Mouse (Mus musculus): Measurements from ENCODE around the gene Zbtb42. TPM values are rescaled to one million over a fixed set of nuclear protein-coding genes. Genes with fewer than 3 reads are reported as not detected.

Gene Zbtb42
- polyA plus RNA-seq, 1 experiment: 27.7 TPM

DNA sequence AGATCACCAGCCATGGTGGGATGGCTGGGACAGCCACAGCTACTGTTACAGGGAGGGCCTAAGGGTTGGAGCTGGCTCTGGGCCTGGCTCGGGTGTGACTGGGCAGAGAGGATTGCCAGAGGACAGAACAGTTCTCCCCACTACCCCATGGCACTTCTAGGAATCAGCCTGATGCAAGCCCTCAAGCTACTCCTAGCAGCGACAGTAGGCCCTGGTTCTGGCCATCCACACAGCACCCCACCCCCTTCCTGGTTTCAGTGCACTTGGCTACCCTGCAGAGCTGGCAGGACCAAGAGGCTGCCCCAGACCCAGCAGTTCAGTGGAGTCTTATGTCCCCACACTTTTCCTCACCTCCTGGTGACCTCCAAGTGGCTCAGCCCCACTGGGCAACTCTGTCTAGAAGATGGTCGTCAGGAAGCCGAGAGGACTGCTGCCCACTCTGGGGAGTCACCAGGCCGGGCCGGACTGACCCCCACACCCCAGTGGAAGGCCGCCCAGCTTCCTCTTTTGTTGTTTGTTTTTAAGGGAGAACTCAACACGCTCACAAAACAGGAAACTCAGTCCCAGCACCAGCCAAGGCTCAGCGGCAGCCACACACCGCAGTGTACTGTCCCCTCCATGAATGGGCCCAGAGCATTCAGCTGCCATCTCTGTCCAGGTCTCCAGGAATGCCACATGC is 10.9 kb upstream of the Zbtb42 start:
- WGBS: 61% methylated on average over 10 of the region's 10 CpGs
- peaks cover 28% of the 10 kb centered on the region for H3K36me3 ChIP-seq (ENCODE audit: control insufficient read depth, insufficient read depth, low read length)
- peak overlapping the region; percentile 23 for H3K4me3 ChIP-seq (ENCODE audit: low read depth, low read length)
- H3K27ac ChIP-seq (ENCODE audit: insufficient read depth, low read depth, low read length): 0 out of 2 replicates have a peak overlapping the region, but pooled peaks have one; percentile 18
- no peaks in the 10 kb centered on the region for H3K27me3 ChIP-seq (ENCODE audit: control insufficient read depth, insufficient read depth, low read length)
- TF ChIP-seq POLR2A (IDR thresholded peaks at IDR 0.05; ENCODE audit: low read depth, low read length) (no peak; the same call in 1 of the 2 replicates), CTCF (IDR thresholded peaks at IDR 0.05; ENCODE audit: extremely low read depth, insufficient read length, insufficient replicate concordance, low read depth, low read length) (no peak)
- H3K4me1 ChIP-seq (ENCODE audit: control insufficient read depth, insufficient read depth, insufficient read length, low read length): peaks cover 16% of the 10 kb centered on the region

- WGBS: 59% methylated on average over 9 of the region's 9 CpGs
Observed at GRCm38 (mm10) chr12:112670718-112671393, 7.8 kb upstream of the Zbtb42 start.

GRCm38 (mm10) chr12:112671891-112672290 is 6.7 kb upstream of the Zbtb42 start:
- Histone ChIP-seq H3K4me3 (ENCODE audit: low read depth, low read length) (0 out of 2 replicates have a peak overlapping the region, but pooled peaks have one; percentile 1), H3K27ac (ENCODE audit: insufficient read depth, low read depth, low read length) (no peak overlapping the region)
- WGBS: 61% methylated on average over 7 of the region's 7 CpGs

More at GRCm38 (mm10) chr12:112670718-112671393, 7.8 kb upstream of the Zbtb42 start:
- no peak overlapping the region for H3K27ac ChIP-seq (ENCODE audit: insufficient read depth, low read depth, low read length)
- no peak overlapping the region for H3K4me3 ChIP-seq (ENCODE audit: low read depth, low read length)
- peaks cover 26% of the 10 kb centered on the region for H3K36me3 ChIP-seq (ENCODE audit: control insufficient read depth, insufficient read depth, low read length)
- TF ChIP-seq CTCF (IDR thresholded peaks at IDR 0.05; ENCODE audit: extremely low read depth, insufficient read length, insufficient replicate concordance, low read depth, low read length): no peak
- TF ChIP-seq POLR2A (IDR thresholded peaks at IDR 0.05; ENCODE audit: low read depth, low read length): no peak
- H3K4me1 ChIP-seq (ENCODE audit: control insufficient read depth, insufficient read depth, insufficient read length, low read length): peaks cover 20% of the 10 kb centered on the region
- no peaks in the 10 kb centered on the region for H3K27me3 ChIP-seq (ENCODE audit: control insufficient read depth, insufficient read depth, low read length)

GRCm38 (mm10) chr12:112672744-112673575 is 5.7 kb upstream of the Zbtb42 start:
- peak overlapping the region; percentile 87 for H3K4me3 ChIP-seq (ENCODE audit: low read depth, low read length)
- 2% methylated on average over 21 of the region's 21 CpGs for WGBS
- no peak for TF ChIP-seq POLR2A (IDR thresholded peaks at IDR 0.05; ENCODE audit: low read depth, low read length)
- peak; percentile 23; the same call in 1 of the 2 replicates for TF ChIP-seq CTCF (IDR thresholded peaks at IDR 0.05; ENCODE audit: extremely low read depth, insufficient read length, insufficient replicate concordance, low read depth, low read length)
- peaks cover 20% of the 10 kb centered on the region for H3K36me3 ChIP-seq (ENCODE audit: control insufficient read depth, insufficient read depth, low read length)
- peak overlapping the region; percentile 91 for H3K27ac ChIP-seq (ENCODE audit: insufficient read depth, low read depth, low read length)
- H3K27me3 ChIP-seq (ENCODE audit: control insufficient read depth, insufficient read depth, low read length): no peaks in the 10 kb centered on the region
- peaks cover 20% of the 10 kb centered on the region for H3K4me1 ChIP-seq (ENCODE audit: control insufficient read depth, insufficient read depth, insufficient read length, low read length)

More at GRCm38 (mm10) chr12:112671891-112672290, 6.7 kb upstream of the Zbtb42 start:
- Histone ChIP-seq H3K36me3 (ENCODE audit: control insufficient read depth, insufficient read depth, low read length) (peaks cover 25% of the 10 kb centered on the region), H3K4me1 (ENCODE audit: control insufficient read depth, insufficient read depth, insufficient read length, low read length) (peaks cover 19% of the 10 kb centered on the region), H3K27me3 (ENCODE audit: control insufficient read depth, insufficient read depth, low read length) (no peaks in the 10 kb centered on the region)
- TF ChIP-seq CTCF (IDR thresholded peaks at IDR 0.05; ENCODE audit: extremely low read depth, insufficient read length, insufficient replicate concordance, low read depth, low read length) (no peak), POLR2A (IDR thresholded peaks at IDR 0.05; ENCODE audit: low read depth, low read length) (no peak)

- H3K4me1 ChIP-seq (ENCODE audit: control insufficient read depth, insufficient read depth, insufficient read length, low read length): peaks cover 25% of the 10 kb centered on the region
- peak overlapping the region; percentile 91 for H3K27ac ChIP-seq (ENCODE audit: insufficient read depth, low read depth, low read length)
- peaks cover 16% of the 10 kb centered on the region for H3K36me3 ChIP-seq (ENCODE audit: control insufficient read depth, insufficient read depth, low read length)
- TF ChIP-seq CTCF (IDR thresholded peaks at IDR 0.05; ENCODE audit: extremely low read depth, insufficient read length, insufficient replicate concordance, low read depth, low read length) (no peak), POLR2A (IDR thresholded peaks at IDR 0.05; ENCODE audit: low read depth, low read length) (no peak)
- peak overlapping the region; percentile 87 for H3K4me3 ChIP-seq (ENCODE audit: low read depth, low read length)
- under 1% methylated on average over 68 of the region's 68 CpGs for WGBS
- H3K27me3 ChIP-seq (ENCODE audit: control insufficient read depth, insufficient read depth, low read length): no peaks in the 10 kb centered on the region
Observed at GRCm38 (mm10) chr12:112673576-112674091, 5.0 kb upstream of the Zbtb42 start.

DNA sequence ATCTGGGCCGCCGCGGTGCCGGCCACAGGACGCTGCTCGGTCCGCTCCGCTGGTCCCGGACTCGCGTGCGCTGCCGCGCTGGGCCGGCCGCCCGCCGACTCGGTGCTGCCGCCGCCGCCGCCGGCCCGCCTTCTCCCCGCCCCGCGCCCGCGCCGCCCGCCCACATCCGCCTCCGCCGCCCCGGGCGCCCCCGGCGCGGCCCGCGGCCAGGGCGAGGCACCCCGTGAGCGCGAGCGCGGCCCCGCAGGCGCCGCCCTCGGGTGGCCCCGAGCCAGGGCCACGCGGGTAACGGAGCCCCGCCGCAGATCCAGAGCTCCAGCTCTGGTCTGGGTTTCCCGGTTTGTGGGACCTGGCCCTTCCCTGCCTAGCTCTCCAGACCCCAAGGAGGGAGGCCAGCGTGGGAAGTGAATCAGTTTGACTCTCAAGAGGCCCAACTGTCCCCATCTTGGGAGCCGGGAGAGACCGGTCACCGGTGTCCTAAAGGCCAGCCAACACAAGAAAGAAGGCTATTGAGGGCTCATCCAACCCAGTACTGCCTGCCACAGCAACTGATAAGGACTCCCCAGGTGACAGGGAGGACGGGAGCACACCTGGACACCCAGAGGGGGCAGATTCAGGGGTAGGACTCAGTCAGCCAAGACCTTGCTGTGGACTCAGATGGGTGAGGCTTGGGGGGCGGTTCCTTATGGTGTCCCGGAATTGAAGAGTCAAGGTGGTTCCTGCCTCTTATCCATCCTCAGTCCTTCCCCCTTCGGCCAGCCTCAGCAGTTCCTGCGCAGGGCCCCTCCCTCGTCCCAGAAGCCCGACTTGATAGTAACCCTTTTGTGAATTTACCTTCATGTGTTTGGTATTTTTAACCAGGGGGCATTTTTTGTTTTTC is 4.3 kb upstream of the Zbtb42 start, which contains the start of gene Akt1:
Gene Akt1, minus strand, starts transcription at position 753 of the 880 bp plus-strand sequence.
- Histone ChIP-seq H3K4me3 (ENCODE audit: low read depth, low read length) (peak within 1 kb of the TSS; percentile 87), H3K4me1 (ENCODE audit: control insufficient read depth, insufficient read depth, insufficient read length, low read length) (peaks cover 28% of the 10 kb centered on the region), H3K27me3 (ENCODE audit: control insufficient read depth, insufficient read depth, low read length) (no peaks in the 10 kb centered on the region), H3K36me3 (ENCODE audit: control insufficient read depth, insufficient read depth, low read length) (peaks cover 10% of the 10 kb centered on the region), H3K27ac (ENCODE audit: insufficient read depth, low read depth, low read length) (peak within 1 kb of the TSS; percentile 91)
- 5% methylated on average over 61 of the region's 70 CpGs for WGBS
- TF ChIP-seq POLR2A (IDR thresholded peaks at IDR 0.05; ENCODE audit: low read depth, low read length): no peak; the same call in 1 of the 2 replicates
- no peak for TF ChIP-seq CTCF (IDR thresholded peaks at IDR 0.05; ENCODE audit: extremely low read depth, insufficient read length, insufficient replicate concordance, low read depth, low read length)

All from small intestine, adult 2 months (tissue).